Mouse (Mus musculus): ENCODE measurements around the gene Acap3. TPM values are rescaled to one million over a fixed set of nuclear protein-coding genes. Genes with fewer than 3 reads are reported as not detected.
A peak's percentile ranks its signal among the peaks of the same experiment; 100 is the strongest.

The Acap3 gene
- polyA plus RNA-seq, 1 experiment, result 2.9 TPM

DNA sequence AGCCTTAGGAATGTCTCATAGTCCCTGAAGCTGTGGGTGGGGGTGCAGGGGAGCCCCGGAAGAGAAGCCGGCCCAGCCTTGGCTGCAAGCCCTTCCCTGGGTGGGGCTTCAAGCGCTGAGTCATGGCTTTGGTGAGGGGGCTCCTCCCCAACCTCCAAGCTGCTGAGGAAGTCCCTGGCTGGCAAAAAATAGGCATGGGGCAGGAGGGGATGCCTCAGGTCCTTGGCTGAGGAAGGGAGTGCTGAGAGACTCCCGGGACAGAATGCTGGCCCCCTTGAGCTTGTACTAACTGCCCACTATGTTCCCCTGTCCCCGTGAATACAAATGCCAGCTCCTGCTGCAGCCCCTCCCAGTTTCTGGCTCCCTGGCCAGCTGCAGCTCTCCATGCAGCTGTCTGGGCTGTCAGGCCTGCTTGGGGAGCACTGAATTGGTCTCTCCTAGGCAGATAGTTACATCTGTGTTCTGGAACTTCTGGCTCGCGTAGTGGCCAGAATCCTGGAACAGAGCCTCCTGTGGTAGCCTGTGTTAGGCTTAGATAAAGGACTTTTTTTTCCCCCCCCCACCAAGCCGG lies 2.8 kb downstream of the Acap3 start:
- Histone ChIP-seq H3K4me3 (ENCODE audit: insufficient read depth, low read depth, low read length) (peak overlapping the region; percentile 94), H3K4me1 (ENCODE audit: control insufficient read depth, insufficient read depth, insufficient read length, low read length) (peaks cover 32% of the 10 kb centered on the region)

DNA sequence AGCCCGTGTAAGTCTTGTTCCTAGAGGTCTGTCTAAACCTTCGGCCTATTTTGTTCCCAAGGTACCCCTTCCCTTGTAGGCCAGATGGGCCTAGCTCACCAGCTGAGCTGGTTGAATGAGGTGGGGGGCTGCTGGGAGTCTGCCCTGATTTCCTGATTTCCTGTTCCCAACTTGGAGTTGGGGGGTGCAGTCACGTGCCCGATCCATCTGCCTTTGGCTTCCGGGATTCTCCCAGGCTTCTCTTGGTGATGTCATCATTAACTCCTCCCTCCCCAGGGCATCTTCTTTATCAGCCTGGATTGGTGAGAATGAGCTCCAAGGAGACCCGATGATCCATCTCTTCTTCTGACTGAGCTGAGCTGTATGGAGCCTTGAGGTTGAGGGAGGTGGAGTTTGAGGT lies 3.6 kb downstream of the Acap3 start:
- H3K27ac ChIP-seq (replicated peaks; ENCODE audit: low read depth, low read length), result peak overlapping the region; percentile 78
- H3K4me1 ChIP-seq (ENCODE audit: control insufficient read depth, insufficient read depth, insufficient read length, low read length), result peaks cover 32% of the 10 kb centered on the region
- H3K4me3 ChIP-seq (ENCODE audit: insufficient read depth, low read depth, low read length), result peak overlapping the region; percentile 94

More for the DNA sequence above, 2.8 kb downstream of the Acap3 start:
- peak overlapping the region; percentile 78 for H3K27ac ChIP-seq (replicated peaks; ENCODE audit: low read depth, low read length)

DNA sequence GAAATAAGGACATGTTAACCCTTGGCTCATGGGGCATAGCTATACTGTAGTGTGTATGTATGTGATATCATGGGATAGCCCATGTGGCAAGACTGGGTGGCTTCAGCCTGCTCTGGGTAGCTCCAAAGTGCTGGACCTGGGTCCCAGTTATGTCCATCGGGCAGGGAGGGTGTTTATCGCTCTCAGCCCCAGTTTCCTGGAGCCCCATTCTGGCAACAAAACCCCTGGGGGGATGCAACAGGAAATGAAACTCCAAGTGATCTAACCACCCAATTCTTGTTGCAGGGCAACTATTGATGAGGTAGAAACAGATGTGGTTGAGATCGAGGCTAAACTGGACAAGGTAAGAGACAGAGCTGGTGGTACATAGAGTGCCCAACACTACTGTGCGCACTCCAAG lies 4.2 kb downstream of the Acap3 start:
- peaks cover 29% of the 10 kb centered on the region for H3K4me1 ChIP-seq (ENCODE audit: control insufficient read depth, insufficient read depth, insufficient read length, low read length)
- H3K4me3 ChIP-seq (ENCODE audit: insufficient read depth, low read depth, low read length), result peak overlapping the region; percentile 94; the same call in 1 of the 2 replicates
- peak overlapping the region; percentile 78 for H3K27ac ChIP-seq (replicated peaks; ENCODE audit: low read depth, low read length)

DNA sequence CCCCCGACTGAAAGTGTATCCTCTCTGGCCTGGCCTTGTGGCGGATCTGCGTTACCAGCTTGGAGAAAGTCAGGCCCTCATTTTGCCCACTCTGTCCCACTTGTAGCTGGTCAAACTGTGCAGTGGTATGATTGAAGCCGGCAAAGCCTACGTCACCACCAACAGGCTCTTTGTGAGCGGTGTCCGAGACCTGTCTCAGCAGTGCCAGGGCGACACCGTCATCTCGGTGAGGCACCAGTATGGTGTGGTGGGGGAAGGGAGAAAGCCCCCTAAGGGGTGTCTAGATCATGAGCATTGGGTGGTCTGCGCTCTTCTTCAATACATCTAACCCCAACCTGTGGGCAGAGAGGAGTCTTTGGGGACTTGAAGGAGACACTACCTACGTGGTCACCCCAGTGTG lies 4.8 kb downstream of the Acap3 start:
- Histone ChIP-seq H3K4me1 (ENCODE audit: control insufficient read depth, insufficient read depth, insufficient read length, low read length) (peaks cover 32% of the 10 kb centered on the region), H3K4me3 (ENCODE audit: insufficient read depth, low read depth, low read length) (no peak overlapping the region), H3K27ac (replicated peaks; ENCODE audit: low read depth, low read length) (no peak overlapping the region)

DNA sequence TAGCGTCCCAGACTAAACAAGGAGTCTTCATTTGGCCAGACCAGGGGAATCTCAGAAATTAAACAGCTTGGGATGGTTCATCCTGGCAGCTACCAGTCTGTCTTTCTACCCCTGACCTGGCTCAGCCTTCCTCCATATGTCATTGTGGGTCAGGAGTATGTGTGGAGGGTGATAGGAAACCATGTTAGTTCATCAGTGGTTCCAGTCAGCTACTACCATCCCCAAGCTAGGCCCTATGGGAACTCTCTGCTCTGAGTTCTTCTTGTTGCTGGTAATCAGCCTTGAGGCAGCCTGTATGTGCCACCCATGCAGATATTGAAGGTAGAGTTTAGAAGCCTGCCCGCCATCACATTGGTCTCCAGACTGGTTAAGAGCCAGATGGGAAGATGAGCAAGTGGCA lies 6.7 kb downstream of the Acap3 start:
- Histone ChIP-seq H3K27ac (replicated peaks; ENCODE audit: low read depth, low read length) (no peak overlapping the region), H3K4me3 (ENCODE audit: insufficient read depth, low read depth, low read length) (no peak overlapping the region), H3K4me1 (ENCODE audit: control insufficient read depth, insufficient read depth, insufficient read length, low read length) (peaks cover 28% of the 10 kb centered on the region)

DNA sequence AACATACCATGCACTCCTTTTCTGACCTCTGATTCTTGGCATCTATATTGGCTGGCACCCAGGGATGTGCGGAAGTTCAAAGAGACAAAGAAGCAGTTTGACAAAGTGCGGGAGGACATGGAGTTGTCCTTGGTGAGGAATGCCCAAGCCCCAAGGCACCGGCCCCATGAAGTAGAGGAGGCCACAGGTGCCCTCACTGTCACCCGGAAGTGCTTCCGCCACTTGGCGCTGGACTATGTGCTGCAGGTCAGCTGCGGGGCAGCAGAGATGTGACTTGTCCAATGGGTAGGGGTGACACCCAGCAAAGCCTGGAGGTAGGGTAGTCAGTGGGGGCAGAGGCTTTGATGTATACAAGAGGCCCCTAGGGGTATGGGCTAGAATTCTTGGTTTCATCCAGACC lies 7.7 kb downstream of the Acap3 start:
- H3K4me3 ChIP-seq (ENCODE audit: insufficient read depth, low read depth, low read length), result no peak overlapping the region
- H3K4me1 ChIP-seq (ENCODE audit: control insufficient read depth, insufficient read depth, insufficient read length, low read length), result peaks cover 19% of the 10 kb centered on the region
- no peak overlapping the region for H3K27ac ChIP-seq (replicated peaks; ENCODE audit: low read depth, low read length)

DNA sequence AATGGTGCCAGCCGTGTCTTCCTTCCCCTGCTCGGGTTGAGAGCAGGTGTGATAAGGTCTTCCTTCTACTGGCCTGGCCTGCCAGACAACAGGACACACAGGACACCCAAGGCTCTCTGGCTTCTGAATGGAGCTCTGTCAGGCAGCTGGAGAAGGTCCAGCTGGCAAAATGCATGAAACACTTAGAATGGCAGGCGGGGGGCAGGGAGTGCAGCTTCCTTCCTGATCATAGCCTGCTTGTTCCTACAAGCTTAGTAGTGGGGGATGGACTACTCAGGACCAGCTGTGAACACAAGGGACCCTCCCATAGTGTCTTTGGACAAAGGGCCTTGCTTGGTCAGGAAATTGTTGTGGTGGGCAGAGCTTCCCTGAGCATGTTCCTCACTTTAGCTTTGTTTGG lies 9.6 kb downstream of the Acap3 start:
- Histone ChIP-seq H3K27ac (replicated peaks; ENCODE audit: low read depth, low read length) (no peak overlapping the region), H3K4me1 (ENCODE audit: control insufficient read depth, insufficient read depth, insufficient read length, low read length) (peaks cover 4% of the 10 kb centered on the region; the same call in 1 of the 2 replicates), H3K4me3 (ENCODE audit: insufficient read depth, low read depth, low read length) (no peak overlapping the region)

DNA sequence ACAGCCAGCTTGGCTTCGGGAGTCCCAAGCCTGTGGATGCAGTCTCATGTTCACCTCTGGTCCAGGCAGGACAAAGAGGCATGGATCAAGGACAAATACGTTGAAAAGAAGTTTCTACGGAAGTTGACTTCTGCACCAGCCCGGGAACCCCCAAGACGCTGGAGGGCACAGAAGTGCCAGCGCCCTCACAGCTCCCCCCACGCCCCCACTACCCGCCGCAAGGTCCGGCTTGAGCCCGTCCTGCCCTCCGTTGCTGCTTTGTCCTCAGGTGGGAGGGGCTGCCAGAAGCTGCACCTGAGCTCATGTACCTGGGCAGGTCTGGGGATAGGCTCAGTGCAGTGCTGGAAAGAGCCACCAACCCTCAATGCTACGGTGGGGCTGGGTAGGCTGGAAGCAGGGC lies 11.6 kb downstream of the Acap3 start:
- H3K27ac ChIP-seq (replicated peaks; ENCODE audit: low read depth, low read length), result no peak overlapping the region
- H3K4me3 ChIP-seq (ENCODE audit: insufficient read depth, low read depth, low read length), result no peak overlapping the region
- H3K4me1 ChIP-seq (ENCODE audit: control insufficient read depth, insufficient read depth, insufficient read length, low read length), result peaks cover 4% of the 10 kb centered on the region; the same call in 1 of the 2 replicates

DNA sequence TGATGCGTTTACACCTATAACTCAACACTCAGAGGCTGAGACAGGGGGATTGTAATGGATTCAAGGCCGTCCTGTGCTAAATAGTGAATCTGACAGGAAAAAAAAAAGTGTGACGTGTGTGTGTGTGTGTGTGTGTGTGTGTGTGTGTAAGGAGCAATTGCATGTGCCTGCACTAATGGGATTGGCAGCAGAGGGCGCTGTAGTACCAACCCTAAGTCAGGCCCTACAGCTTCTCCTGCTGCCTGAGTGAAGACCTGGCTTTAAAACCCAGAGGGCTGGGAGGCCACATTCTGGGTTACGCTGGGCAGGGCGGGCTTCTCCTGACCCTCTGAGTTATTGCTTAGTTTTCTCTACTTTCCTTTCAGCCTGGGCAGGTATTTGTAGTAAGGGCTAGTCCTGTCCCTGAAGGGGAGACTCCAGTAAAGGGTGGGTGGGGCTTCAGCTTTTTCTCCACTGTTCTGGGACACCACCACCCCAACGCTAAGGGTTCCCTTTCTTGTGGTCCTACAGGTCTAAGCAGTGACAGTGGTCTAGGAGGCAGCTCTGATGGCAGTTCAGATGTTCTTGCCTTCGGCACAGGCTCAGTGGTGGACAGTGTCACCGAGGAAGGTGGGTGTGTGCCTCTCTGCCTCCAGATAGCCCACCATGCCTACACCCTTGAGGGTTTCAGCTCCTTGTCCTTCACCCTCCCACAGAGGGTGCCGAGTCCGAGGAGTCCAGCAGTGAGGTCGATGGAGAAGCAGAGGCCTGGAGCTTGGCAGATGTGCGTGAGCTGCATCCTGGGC lies 12.9 kb downstream of the Acap3 start:
- H3K27ac ChIP-seq (replicated peaks; ENCODE audit: low read depth, low read length), result no peak overlapping the region
- H3K4me3 ChIP-seq (ENCODE audit: insufficient read depth, low read depth, low read length), result no peak overlapping the region
- H3K4me1 ChIP-seq (ENCODE audit: control insufficient read depth, insufficient read depth, insufficient read length, low read length), result peaks cover 4% of the 10 kb centered on the region; the same call in 1 of the 2 replicates

DNA sequence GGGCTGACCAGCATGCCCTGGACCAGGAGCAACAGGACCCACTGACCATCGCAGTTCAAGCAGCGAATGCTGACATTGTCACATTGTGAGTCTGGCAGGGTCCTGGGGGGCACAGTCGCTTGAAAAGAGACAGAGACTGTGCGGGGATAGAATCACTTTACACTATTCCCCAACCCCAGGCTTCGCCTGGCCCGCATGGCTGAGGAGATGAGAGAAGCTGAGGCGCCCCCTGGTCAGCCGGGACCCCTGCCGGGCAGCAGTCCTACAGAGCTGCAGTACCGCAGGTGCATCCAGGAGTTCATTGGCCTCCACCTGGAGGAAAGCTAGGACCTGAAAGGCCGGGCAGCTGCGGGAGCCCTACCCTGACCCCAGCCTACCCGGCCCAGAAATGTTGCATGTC lies 14.0 kb downstream of the Acap3 start:
- Histone ChIP-seq H3K4me1 (ENCODE audit: control insufficient read depth, insufficient read depth, insufficient read length, low read length) (peaks cover 4% of the 10 kb centered on the region; the same call in 1 of the 2 replicates), H3K4me3 (ENCODE audit: insufficient read depth, low read depth, low read length) (no peak overlapping the region), H3K27ac (replicated peaks; ENCODE audit: low read depth, low read length) (no peak overlapping the region)

DNA sequence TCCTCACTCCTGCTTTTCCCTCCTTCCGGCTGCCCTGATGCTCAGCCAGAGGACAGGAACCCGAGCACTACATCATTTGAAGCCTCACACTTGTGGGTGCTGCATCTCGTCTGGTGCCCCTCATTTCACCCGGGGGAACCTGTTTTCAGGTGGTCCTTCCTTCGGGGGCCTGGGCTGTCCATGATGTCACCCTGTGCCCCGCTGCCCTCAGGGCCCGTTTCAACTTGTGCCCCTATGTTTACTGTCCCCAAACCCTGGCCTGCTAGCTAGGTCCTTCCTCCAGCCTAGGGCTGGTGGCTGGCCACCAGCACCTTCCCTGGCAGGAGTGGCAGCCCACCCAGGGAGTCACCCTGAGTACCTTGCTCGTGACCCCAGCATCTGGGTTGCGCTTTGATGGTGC lies 14.5 kb downstream of the Acap3 start:
- Histone ChIP-seq H3K27ac (replicated peaks; ENCODE audit: low read depth, low read length) (no peak overlapping the region), H3K4me3 (ENCODE audit: insufficient read depth, low read depth, low read length) (no peak overlapping the region), H3K4me1 (ENCODE audit: control insufficient read depth, insufficient read depth, insufficient read length, low read length) (peaks cover under 1% of the 10 kb centered on the region; the same call in 1 of the 2 replicates)

DNA sequence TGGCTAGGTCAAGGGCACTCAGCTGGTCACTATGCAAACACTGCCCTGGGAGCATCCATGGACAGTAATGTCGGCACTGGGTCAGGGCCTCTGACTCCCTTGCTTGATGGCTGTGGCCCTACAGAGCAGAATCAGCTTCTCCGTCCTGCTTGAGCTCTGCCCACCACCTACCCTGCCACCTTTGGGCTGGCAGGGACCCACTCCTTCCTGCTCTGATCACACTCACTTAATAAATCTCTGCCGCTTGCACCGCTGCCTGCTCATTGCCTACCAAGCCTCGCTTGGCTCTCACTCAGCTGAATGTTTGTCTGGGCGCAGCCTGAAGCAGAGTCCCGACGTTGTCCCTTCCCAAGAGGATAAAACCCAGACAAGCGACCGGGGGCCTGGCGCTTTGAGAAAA lies 15.4 kb downstream of the Acap3 start:
- Histone ChIP-seq H3K4me3 (ENCODE audit: insufficient read depth, low read depth, low read length) (no peak overlapping the region), H3K4me1 (ENCODE audit: control insufficient read depth, insufficient read depth, insufficient read length, low read length) (no peaks in the 10 kb centered on the region), H3K27ac (replicated peaks; ENCODE audit: low read depth, low read length) (no peak overlapping the region)

DNA sequence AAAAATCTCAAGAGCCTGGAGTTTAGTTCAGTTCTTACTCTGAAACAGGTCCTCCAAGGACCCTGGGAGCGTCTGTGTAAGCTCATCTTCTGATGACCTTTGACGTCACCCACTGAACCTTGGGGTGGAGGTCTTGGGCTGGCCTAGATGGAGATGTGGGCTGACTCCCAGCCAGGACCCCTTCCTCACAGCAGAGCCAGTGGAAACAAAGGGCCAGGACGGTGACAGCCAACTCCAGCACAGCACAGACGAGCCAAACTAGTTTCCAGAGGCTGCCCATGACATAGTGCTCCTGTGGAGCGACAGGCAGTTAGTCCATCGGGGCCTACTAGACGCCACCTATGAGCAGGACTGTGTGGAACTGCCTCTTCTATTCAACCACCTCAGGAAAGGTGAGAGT lies 16.7 kb downstream of the Acap3 start:
- Histone ChIP-seq H3K4me3 (ENCODE audit: insufficient read depth, low read depth, low read length) (no peak overlapping the region), H3K27ac (replicated peaks; ENCODE audit: low read depth, low read length) (no peak overlapping the region), H3K4me1 (ENCODE audit: control insufficient read depth, insufficient read depth, insufficient read length, low read length) (no peaks in the 10 kb centered on the region)

DNA sequence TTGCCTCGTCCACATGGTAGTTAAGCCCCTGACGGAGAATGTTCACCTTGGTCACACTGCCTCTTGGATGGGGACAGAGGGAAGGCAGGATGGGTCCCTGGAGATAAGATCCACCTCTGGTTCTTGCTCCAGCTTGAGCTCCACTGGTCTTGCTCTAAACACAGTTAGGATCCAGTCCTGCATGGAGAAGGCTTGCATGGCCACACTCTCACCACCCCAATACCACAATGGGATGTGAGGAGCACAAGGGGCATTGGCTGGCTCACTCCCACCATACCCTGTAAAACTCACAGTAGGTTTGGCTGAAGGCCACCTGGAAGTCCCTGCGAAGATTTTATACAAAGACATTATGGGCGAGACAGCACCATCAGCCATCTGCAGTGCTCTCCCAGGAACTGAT lies 17.1 kb downstream of the Acap3 start:
- no peak overlapping the region for H3K27ac ChIP-seq (replicated peaks; ENCODE audit: low read depth, low read length)
- H3K4me1 ChIP-seq (ENCODE audit: control insufficient read depth, insufficient read depth, insufficient read length, low read length), result no peaks in the 10 kb centered on the region
- H3K4me3 ChIP-seq (ENCODE audit: insufficient read depth, low read depth, low read length), result no peak overlapping the region

DNA sequence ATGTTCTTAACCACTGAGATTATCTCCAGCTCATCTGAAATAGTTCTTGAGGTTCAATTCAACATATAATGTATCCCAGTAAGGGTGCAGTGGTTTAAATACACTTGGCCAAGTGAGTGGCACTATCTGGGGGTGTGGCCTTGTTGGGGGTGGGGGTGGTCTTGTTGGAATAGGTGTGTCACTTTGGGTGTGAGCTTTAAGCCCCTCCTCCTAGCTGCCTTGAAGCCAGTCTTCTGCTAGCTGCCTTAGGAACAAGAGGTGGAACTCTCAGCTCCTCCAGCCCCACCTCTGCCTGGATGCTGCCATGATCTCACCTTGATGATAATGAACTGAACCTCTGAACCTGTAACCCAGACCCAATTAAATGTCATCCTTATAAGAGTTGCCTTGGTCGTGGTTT lies 40.4 kb downstream of the Acap3 start:
- no peak overlapping the region for H3K27ac ChIP-seq (replicated peaks; ENCODE audit: low read depth, low read length)
- H3K4me3 ChIP-seq (ENCODE audit: insufficient read depth, low read depth, low read length), result no peak overlapping the region
- no peaks in the 10 kb centered on the region for H3K4me1 ChIP-seq (ENCODE audit: control insufficient read depth, insufficient read depth, insufficient read length, low read length)

DNA sequence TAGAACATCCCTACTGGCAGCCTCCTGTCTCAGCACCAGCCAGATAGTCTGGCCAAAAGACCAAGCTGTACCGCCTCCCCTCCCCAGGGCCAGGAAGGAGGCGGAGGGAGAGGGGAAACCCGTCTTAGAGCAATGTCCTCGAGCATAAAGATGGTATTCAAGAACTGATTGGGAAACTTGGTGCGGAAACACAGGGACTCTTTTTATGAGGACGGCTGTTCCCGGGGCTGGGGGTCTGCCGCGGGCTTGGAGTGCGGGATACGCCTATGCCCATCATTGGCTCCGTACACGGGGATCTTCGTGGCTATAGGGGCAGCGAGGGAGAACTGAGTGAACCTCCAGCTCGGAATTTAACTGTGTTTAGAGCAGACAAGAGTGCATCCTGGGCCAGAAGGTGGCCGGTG lies 51.4 kb downstream of the Acap3 start:
- Histone ChIP-seq H3K27ac (replicated peaks; ENCODE audit: low read depth, low read length) (peak overlapping the region; percentile 61), H3K4me1 (ENCODE audit: control insufficient read depth, insufficient read depth, insufficient read length, low read length) (peaks cover 5% of the 10 kb centered on the region), H3K4me3 (ENCODE audit: insufficient read depth, low read depth, low read length) (peak overlapping the region; percentile 65)

Measured in brown adipose tissue, adult 24 weeks (tissue).